Mouse (Mus musculus): ENCODE data around the gene Adamtsl1.

DNA sequence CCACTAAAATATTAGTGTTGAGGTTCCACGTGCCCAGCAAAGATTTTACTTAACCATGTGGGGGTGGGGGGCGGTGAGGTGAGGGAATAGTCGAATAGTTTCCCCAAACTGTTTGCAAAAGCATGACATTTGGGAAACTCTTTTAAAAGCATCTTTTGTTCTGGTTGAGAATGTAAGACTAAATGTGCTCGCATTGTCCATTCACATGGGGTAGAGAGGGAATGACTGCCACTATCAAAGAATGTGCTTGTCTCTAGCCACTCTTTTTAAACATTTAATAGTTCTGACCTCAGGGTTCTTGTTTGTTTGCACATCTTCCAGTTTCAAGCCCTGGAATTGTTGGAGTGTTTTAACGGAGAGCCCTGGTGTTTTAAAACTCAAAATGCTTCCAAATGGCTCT, 764.6 kb downstream of the Adamtsl1 start:
- TF ChIP-seq CTCF (IDR thresholded peaks at IDR 0.05; ENCODE audit: control insufficient read depth, insufficient read depth, low read length) (no peak), POLR2A (IDR thresholded peaks at IDR 0.05; ENCODE audit: borderline replicate concordance, control insufficient read depth, low read depth, low read length) (no peak)

Data from bone marrow, adult 2 months (tissue).